Mouse (Mus musculus) myocyte (in vitro differentiated cells): Measurements from ENCODE around the gene Gmppa. TPM values are rescaled to one million over a fixed set of nuclear protein-coding genes. Genes with fewer than 3 reads are reported as not detected.

Experiments used
- H3K27me3 ChIP-seq: one replicate; pipeline ENCODE4 v1.6.1; 2011; ENCODE audit not compliant: control insufficient read depth, insufficient read depth, insufficient read length
- H3K36me3 ChIP-seq: one replicate; pipeline ENCODE4 v1.6.1; 2011; ENCODE audit not compliant: control insufficient read depth, insufficient read depth
- H3K4me2 ChIP-seq: one replicate; pipeline ENCODE4 v1.6.1; 2011; ENCODE audit warnings: low read depth, control low read depth
- H3K4me3 ChIP-seq: one replicate; pipeline ENCODE4 v1.5.1; 2011; ENCODE audit warnings: mild to moderate bottlenecking, control low read depth, moderate library complexity
- H3K79me2 ChIP-seq: one replicate; pipeline ENCODE4 v1.6.1; 2011; ENCODE audit not compliant: control insufficient read depth, insufficient read depth
- H3ac ChIP-seq: one replicate; pipeline ENCODE4 v1.6.1; 2011; ENCODE audit not compliant: control insufficient read depth, insufficient read length
- CEBPB ChIP-seq: IDR thresholded peaks from 2 replicates; pipeline ENCODE4 v1.6.1; 2011; ENCODE audit warnings: mild to moderate bottlenecking, moderate library complexity; ENCODE audit not compliant: poor library complexity, insufficient read depth, severe bottlenecking
- E2F4 ChIP-seq: IDR thresholded peaks from one replicate; pipeline ENCODE4 v1.6.1; 2011; ENCODE audit warnings: mild to moderate bottlenecking, control low read depth, moderate library complexity; ENCODE audit not compliant: insufficient read depth
- MAX ChIP-seq: IDR thresholded peaks from one replicate; pipeline ENCODE4 v1.6.1; 2011; ENCODE audit warnings: low read depth, mild to moderate bottlenecking, control low read depth
- MYOD1 ChIP-seq, 3 experiments: IDR thresholded peaks; one replicate each; pipeline ENCODE4 v1.6.1; 2011; ENCODE audit warnings: control low read depth in 2 of 3, low read depth in 2 of 3, mild to moderate bottlenecking in 2 of 3, moderate library complexity in 1 of 3; ENCODE audit not compliant: insufficient read length in 2 of 3, control insufficient read depth in 1 of 3
- MYOG ChIP-seq, 3 experiments: IDR thresholded peaks; one replicate each; pipeline ENCODE4 v1.6.1; 2011; ENCODE audit warnings: control low read depth in 2 of 3, low read depth in 2 of 3, mild to moderate bottlenecking in 2 of 3; ENCODE audit not compliant: insufficient read length in 2 of 3, control insufficient read depth in 1 of 3, insufficient read depth in 1 of 3
- POLR2A ChIP-seq: IDR thresholded peaks from one replicate; pipeline ENCODE4 v1.6.1; 2011; ENCODE audit warnings: low read depth, mild to moderate bottlenecking, control low read depth, moderate library complexity; ENCODE audit not compliant: insufficient read length
- POLR2AphosphoS2 ChIP-seq: IDR thresholded peaks from one replicate; pipeline ENCODE4 v1.6.1; 2011; ENCODE audit warnings: low read depth, control low read depth; ENCODE audit not compliant: insufficient read length
- REST ChIP-seq: IDR thresholded peaks from one replicate; pipeline ENCODE4 v1.6.1; 2011; ENCODE audit warnings: mild to moderate bottlenecking, control low read depth, moderate library complexity; ENCODE audit not compliant: insufficient read depth, insufficient read length
- SRF ChIP-seq: IDR thresholded peaks from one replicate; pipeline ENCODE4 v1.6.1; 2011; ENCODE audit warnings: low read depth; ENCODE audit not compliant: control insufficient read depth, insufficient read length
- TCF12 ChIP-seq: IDR thresholded peaks from one replicate; pipeline ENCODE4 v1.6.1; 2011; ENCODE audit warnings: mild to moderate bottlenecking, control low read depth; ENCODE audit not compliant: poor library complexity, insufficient read depth, severe bottlenecking
- TCF3 ChIP-seq: IDR thresholded peaks from one replicate; pipeline ENCODE4 v1.6.1; 2011; ENCODE audit warnings: low read depth, control low read depth; ENCODE audit not compliant: insufficient read length
- USF1 ChIP-seq: IDR thresholded peaks from one replicate; pipeline ENCODE4 v1.6.1; 2011; ENCODE audit warnings: low read depth, mild to moderate bottlenecking, control low read depth, moderate library complexity
- polyA plus RNA-seq: library from polyadenylated mRNA; unstranded; fragments of >200 nt; fragmentation: generic; extraction: Trizol; gene quantifications from one replicate; pipeline ENCODE4 v1.2.1, GENCODE M21; 2012; ENCODE audit warnings: missing spikeins

Gmppa gene
- polyA plus RNA-seq, 1 experiment, result 106 TPM

DNA sequence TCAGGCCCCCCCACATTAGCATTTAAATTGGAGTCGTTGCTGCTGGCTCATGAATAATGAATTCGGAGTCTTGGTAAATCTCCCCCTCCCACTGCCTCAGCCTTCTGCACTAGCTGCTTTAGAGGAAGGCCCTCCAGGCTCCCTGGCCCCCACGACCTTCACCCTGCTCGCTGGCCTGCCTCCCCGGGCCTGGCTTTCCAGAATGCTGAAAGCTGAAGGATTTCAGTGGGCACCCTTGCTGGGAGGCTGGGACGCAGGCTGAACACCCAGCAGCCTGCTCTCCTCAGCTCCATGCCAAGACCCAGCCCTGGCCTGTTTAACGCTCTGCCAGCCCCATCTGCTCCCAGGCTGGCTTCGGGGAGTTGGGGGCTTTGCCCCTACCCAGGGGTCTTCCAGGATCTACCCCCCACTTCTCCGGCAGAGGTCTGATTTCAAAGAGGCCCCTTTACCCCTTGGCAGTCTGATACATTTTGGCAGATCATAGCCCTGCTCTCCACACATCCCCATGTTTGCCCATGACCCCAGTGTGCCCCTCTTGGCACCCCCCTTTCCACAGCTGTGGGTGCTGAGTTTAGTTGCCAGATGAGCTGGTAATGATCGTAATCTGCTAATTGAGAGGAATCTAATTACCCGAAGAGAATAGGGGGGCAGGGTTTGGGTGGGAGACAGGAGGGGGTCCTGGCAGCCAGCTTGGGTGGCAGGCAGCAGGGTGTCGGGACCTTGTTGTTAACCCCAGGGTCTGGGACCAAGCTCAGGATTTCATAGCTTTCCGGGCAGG lies 7.7 kb downstream of the Gmppa start:
- H3K36me3 ChIP-seq, result peaks cover 3% of the 10 kb centered on the region
- H3K79me2 ChIP-seq, result no peaks in the 10 kb centered on the region
- no peaks in the 10 kb centered on the region for H3K27me3 ChIP-seq
- no peak overlapping the region for H3ac ChIP-seq
- H3K4me2 ChIP-seq, result no peak overlapping the region
- TF ChIP-seq POLR2AphosphoS2, result peak; percentile 7
- no peak for TF ChIP-seq SRF
- H3K4me3 ChIP-seq, result no peak overlapping the region

DNA sequence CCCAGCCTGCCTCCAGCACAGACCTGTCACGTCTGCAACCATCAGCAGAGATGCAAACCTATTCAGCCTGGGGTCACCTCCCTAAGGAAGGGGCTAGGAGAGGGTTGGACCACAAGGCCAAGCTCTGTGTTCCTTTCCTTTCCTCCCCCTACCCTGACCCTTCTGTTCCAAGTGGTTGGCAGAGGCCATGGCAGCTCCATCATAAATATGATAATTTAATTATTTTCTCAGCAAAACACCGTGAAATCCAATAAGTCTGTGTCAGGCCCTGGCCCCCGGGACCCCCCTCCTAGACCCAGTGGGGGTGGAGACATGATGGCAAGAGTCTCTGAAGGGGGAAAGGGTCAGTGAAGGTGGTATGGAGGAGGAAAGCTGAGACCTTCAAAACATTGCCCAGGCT lies 8.5 kb downstream of the Gmppa start:
- no peaks in the 10 kb centered on the region for H3K27me3 ChIP-seq
- no peak for TF ChIP-seq TCF12
- TF ChIP-seq E2F4, result no peak
- no peak for TF ChIP-seq REST
- TF ChIP-seq MYOG (IDR thresholded peaks at IDR 0.05; ENCODE audit: control insufficient read depth in 1 of 3, insufficient read depth in 1 of 3, insufficient read length in 2 of 3, low read depth in 2 of 3), result no peak
- TF ChIP-seq POLR2AphosphoS2, result no peak
- H3K79me2 ChIP-seq, result no peaks in the 10 kb centered on the region
- no peak overlapping the region for H3K4me2 ChIP-seq
- H3K4me3 ChIP-seq, result no peak overlapping the region
- H3ac ChIP-seq, result no peak overlapping the region
- peaks cover 3% of the 10 kb centered on the region for H3K36me3 ChIP-seq

DNA sequence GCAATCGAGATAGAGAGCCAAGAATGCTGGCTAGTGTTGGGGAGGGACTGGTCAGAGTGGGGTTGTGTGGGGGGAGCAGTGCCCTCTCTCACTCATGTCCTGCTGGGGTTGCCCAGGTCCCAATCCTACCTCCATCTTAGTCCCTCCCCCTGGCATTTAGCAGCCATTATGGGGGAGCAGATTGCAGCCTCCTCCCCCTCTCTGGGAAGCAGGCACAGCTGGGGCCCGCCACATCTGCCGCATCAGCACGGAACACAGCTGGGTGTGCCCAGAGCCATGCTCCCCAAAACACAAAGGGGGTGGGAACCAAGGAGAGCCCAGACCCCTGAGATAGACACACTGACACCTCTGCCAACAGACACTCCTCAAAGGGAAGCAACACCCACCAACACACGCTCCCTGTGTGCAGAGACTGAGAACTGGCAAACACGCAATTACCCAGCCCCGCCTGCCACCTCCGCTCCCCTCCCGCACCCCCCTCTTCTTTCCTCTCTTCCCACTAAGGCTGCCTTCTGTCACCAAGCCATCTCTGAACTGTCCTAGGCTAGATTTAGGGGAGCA lies 9.5 kb downstream of the Gmppa start:
- H3K4me3 ChIP-seq, result no peak overlapping the region
- no peaks in the 10 kb centered on the region for H3K27me3 ChIP-seq
- peaks cover 3% of the 10 kb centered on the region for H3K36me3 ChIP-seq
- H3K79me2 ChIP-seq, result no peaks in the 10 kb centered on the region
- no peak overlapping the region for H3ac ChIP-seq
- H3K4me2 ChIP-seq, result no peak overlapping the region
- TF ChIP-seq E2F4 (no peak), POLR2AphosphoS2 (peak; percentile 32)

DNA sequence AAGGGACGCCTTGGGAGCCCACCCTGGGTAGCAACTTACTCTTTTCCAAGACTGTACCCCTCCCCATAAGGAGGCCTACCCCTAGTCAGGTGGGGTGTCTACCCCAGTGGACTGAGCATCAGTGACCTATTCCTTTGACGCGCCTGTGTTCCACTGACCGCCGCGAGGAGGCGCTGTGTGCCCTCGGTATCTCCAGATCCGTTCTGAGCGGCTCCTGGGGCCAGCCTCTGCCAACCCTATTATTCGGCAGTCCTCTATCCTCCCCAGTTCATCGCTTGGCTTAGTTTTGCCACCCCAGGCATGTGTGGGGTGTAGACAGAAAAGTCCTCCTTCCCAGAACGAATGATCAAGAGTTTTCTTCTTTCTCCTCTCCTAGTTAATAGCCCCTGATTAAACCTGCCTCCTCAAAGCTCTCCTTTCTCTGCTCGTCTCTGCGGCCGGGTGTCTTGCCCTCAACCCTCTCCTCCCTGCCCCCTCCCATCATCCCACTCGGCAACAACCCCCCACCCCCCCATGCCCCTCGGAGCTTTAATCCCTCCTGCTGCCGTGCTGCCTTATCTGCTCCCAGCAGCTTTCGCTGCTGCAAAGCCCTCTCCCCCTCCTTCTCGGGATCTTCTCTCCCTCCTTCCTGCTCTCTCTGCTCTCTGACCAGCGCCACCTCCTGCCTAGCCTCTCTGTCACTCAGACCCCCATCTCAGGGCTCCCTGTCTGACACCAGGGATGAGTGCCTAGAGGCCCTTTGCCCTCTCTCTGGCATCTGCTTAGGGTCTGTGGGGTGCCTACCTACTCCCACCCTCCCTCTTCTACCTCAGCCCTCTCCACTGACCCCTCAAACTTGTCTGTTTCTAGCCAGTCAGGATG lies 10.3 kb downstream of the Gmppa start:
- TF ChIP-seq REST (no peak), POLR2AphosphoS2 (no peak), MAX (no peak), TCF3 (no peak), E2F4 (no peak), USF1 (no peak), MYOD1 (IDR thresholded peaks at IDR 0.05; ENCODE audit: control insufficient read depth in 1 of 3, insufficient read length in 2 of 3, low read depth in 2 of 3) (no peak), SRF (no peak), POLR2A (no peak), TCF12 (no peak), MYOG (IDR thresholded peaks at IDR 0.05; ENCODE audit: control insufficient read depth in 1 of 3, insufficient read depth in 1 of 3, insufficient read length in 2 of 3, low read depth in 2 of 3) (no peak)
- Histone ChIP-seq H3K27me3 (peaks cover 4% of the 10 kb centered on the region), H3K4me2 (no peak overlapping the region), H3K79me2 (no peaks in the 10 kb centered on the region), H3K36me3 (peaks cover 3% of the 10 kb centered on the region), H3ac (no peak overlapping the region), H3K4me3 (no peak overlapping the region)

DNA sequence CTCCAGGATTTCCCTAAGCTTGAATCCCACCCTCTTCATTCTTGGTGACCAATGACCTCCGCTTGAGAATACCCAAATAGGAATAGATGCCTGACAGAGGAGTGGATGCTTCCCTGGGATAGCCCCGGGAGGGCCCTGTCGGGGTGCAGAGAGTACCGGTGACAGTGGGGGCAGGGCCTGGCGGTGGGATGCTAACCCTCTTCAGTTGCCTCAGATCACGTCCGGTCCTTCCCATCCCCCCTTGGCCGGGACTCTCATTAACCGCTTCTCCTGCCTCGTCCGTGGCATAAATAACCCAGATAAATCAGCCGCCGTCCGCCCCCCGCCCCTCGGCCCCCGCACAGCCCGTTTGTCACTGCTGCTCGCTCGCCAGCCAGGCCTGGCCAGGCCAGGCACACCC lies 10.9 kb downstream of the Gmppa start:
- peaks cover 11% of the 10 kb centered on the region for H3K27me3 ChIP-seq
- TF ChIP-seq E2F4 (no peak), TCF3 (no peak), CEBPB (no peak), POLR2A (no peak), MYOD1 (IDR thresholded peaks at IDR 0.05; ENCODE audit: control insufficient read depth in 1 of 3, insufficient read length in 2 of 3, low read depth in 2 of 3) (no peak)
- peaks cover 3% of the 10 kb centered on the region for H3K36me3 ChIP-seq
- H3K4me2 ChIP-seq, result no peak overlapping the region
- no peak overlapping the region for H3K4me3 ChIP-seq
- no peak overlapping the region for H3ac ChIP-seq
- H3K79me2 ChIP-seq, result no peaks in the 10 kb centered on the region
